Mouse (Mus musculus) hindbrain, embryonic 14.5 days (tissue): ENCODE measurements at regions not wholly inside any gene's neighbourhood (a gene's known extent, or its start where the extent isn't known, plus 50 kb on each side); places are given as distances from the start of the nearest gene placed in this dataset.

Experiments used
- ATAC-seq: fragments of 200-750 bp; cut with Nextera tagmentation; 2 replicates; pipeline ENCODE4 v1.8.0; 2017; ENCODE audit warnings: moderate number of reproducible peaks, mild to moderate bottlenecking, moderate TSS enrichment, moderate library complexity; ENCODE audit not compliant: low FRiP score
- DNase-seq: peaks from one replicate; pipeline ENCODE4 v3.0.0-alpha.2; 2015; ENCODE audit warnings: low spot score
- H3K27ac ChIP-seq: fragments of 300-500 bp; sonication (generic); 2 replicates; pipeline ENCODE4 v1.5.1; 2014; ENCODE audit warnings: mild to moderate bottlenecking, moderate library complexity
- H3K27me3 ChIP-seq: fragments of 300-500 bp; sonication (generic); 2 replicates; pipeline ENCODE4 v1.6.1; 2014; ENCODE audit warnings: mild to moderate bottlenecking, low read length, mixed read lengths; ENCODE audit not compliant: control insufficient read depth, insufficient read depth
- H3K36me3 ChIP-seq: fragments of 300-500 bp; sonication (generic); replicated peaks from 2 replicates; pipeline ENCODE4 v1.6.1; 2014; ENCODE audit not compliant: control insufficient read depth, insufficient read depth
- H3K4me1 ChIP-seq: fragments of 300-500 bp; sonication (generic); replicated peaks from 2 replicates; pipeline ENCODE4 v1.6.1; 2014; ENCODE audit warnings: antibody characterized with exemption, low read length, mixed read lengths; ENCODE audit not compliant: control insufficient read depth, insufficient read depth
- H3K4me2 ChIP-seq: fragments of 300-500 bp; sonication (generic); replicated peaks from 2 replicates; pipeline ENCODE4 v1.6.1; 2014; ENCODE audit warnings: mild to moderate bottlenecking, moderate library complexity
- H3K4me3 ChIP-seq: fragments of 300-500 bp; sonication (generic); replicated peaks from 2 replicates; pipeline ENCODE4 v1.5.1; 2014; ENCODE audit warnings: mild to moderate bottlenecking, low read length
- H3K9ac ChIP-seq: fragments of 300-500 bp; sonication (generic); 2 replicates; pipeline ENCODE4 v1.6.1; 2014
- H3K9me3 ChIP-seq: fragments of 300-500 bp; sonication (generic); 2 replicates; pipeline ENCODE4 v1.6.1; 2016; ENCODE audit warnings: low read length; ENCODE audit not compliant: control insufficient read depth
- WGBS: fragments of 180-500 bp; shearing (Covaris S2); extraction: QIAGEN DNeasy Blood & Tissue Kit; methylation state at CpG from one replicate; pipeline ENCODE4 v1.1.7; 2014; 5-methylcytosine and 5-hydroxymethylcytosine counted together

DNA sequence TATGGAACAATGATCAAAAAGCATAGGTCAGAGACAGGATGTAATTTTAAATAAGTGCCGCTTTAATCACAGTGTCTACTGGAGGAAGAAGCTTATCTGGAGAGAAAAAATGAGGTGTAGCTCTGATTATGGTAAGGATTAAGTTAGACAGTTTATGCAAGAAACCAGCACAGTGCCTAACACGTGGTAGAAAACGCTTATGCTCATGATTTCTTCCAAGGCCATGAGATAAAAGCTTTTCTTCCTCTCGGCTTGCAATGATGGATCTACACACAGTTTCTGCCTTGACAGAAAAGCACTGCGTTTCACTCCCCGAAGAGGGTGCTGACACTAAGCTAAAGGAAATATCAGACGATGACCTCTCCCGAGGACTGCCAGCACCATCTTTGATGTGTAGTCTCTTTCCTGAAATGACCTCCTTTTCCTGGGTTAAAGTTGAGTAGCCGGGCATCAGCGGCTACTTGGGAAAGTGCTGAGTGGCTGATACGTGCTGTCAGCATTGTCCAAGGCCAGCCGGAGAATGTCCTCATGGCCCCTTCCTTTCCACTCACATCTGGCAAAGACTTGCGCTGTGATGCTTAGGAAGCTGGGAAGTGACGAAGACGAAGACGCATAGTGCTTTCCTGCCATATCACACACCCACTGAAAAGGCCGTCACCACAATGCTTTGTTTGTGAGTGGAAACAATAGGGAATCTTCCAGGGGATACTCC, 72.0 kb downstream of the Hoxa1 start:
- Histone ChIP-seq H3K4me3 (no peak overlapping the region), H3K9ac (no peak overlapping the region), H3K27me3 (no peaks in the 10 kb centered on the region), H3K4me1 (no peaks in the 10 kb centered on the region), H3K36me3 (no peaks in the 10 kb centered on the region), H3K27ac (no peak overlapping the region), H3K4me2 (no peak overlapping the region), H3K9me3 (no peaks in the 10 kb centered on the region)
- DNase-seq = no peak
- WGBS = 78% methylated on average over 17 of the region's 17 CpGs
- no peak for ATAC-seq

DNA sequence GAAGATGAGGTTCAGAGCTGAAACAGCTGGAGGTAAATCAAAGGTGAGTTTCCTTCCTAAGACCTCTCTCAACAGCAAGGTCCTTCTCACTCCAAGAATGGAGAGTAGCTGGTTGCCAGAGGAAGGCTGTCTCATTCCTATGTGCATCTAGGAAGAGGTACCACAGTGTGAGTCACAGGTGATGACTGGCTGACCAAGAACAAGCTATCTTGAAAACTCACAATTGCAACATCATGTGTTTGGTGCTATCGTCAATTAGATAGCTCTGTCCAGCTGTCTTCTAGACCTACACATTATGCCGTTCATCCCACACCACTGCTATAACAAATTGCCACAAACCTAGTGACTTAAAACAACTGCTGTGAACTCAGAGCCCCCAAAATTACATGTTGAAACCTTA, 72.3 kb upstream of the Skap2 start:
- DNase-seq = no peak
- no peak for ATAC-seq
- no peaks in the 10 kb centered on the region for H3K27me3 ChIP-seq
- no peaks in the 10 kb centered on the region for H3K36me3 ChIP-seq
- H3K4me1 ChIP-seq = 0 out of 2 replicates have a peak, but pooled peaks cover 1% of the 10 kb centered on the region
- H3K27ac ChIP-seq = no peak overlapping the region
- H3K4me2 ChIP-seq = no peak overlapping the region
- H3K9ac ChIP-seq = no peak overlapping the region
- 91% methylated on average over 2 of the region's 2 CpGs for WGBS
- no peaks in the 10 kb centered on the region for H3K9me3 ChIP-seq
- no peak overlapping the region for H3K4me3 ChIP-seq

DNA sequence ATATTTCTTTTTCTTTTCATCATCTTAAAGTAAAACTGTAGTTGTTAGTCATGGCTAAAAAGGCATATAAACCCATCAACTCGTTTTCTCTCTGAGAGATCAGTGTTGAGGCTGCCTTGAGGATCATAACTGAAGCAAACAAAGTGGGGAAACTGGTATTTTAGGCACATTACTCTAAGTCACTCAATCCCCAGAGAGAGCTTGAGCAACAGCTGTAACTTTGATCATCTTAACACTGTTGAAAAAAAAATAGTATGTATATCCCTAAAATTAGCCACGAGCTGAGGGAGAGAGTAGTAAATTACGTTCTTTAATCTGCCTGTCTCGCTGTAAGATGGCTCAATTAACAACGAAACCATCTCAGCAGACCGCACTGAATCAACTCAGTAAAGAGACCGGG, 67.2 kb upstream of the Skap2 start:
- 31% methylated on average over 7 of the region's 7 CpGs for WGBS
- no peak for ATAC-seq
- H3K9ac ChIP-seq = no peak overlapping the region

DNA sequence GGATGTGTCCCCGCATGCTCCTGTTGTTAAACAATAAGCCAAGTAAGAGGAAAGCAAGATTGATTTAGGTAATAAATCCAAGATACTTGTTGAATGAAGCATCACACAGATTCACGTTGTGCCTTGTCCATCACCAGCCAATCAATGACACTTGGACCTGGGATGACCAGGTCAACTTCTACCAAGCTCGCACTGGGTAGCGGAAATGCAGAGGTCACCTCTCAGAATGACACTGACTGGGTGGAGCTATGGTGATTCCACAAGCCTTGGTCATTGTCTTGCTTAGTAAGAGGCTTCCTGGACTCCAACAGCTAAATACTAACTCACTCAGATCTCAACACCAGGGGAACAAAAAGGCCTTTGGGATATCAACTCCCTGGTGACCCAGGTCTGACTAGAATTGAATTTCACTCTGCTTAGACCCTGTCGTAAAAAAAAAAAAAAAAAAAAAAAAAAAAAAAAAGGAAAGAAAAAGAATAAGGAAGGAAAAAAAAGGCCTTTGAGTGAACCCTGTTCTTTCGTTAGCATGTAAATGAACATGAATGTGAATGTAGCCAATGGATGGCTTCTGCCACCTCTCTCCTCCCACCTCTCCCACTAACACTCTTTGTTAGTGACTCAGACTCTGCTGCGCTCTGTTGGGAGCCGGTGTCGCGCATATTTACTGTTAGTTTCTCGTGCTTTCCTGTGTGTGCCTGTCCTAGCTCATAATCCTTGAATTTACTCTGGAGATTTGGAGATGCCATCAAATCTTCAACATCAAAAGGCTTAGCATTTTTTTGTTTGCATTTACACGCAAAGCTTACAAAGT, 66.4 kb upstream of the Skap2 start:
- H3K9ac ChIP-seq = no peak overlapping the region
- DNase-seq (no peak), ATAC-seq (no peak)
- no peak overlapping the region for H3K4me3 ChIP-seq
- H3K9me3 ChIP-seq = no peaks in the 10 kb centered on the region
- no peaks in the 10 kb centered on the region for H3K36me3 ChIP-seq
- WGBS = 14% methylated on average over 12 of the region's 12 CpGs
- no peaks in the 10 kb centered on the region for H3K27me3 ChIP-seq
- H3K4me2 ChIP-seq = peak overlapping the region; percentile 36
- H3K4me1 ChIP-seq = peaks cover 4% of the 10 kb centered on the region; the same call in 1 of the 2 replicates
- H3K27ac ChIP-seq = no peak overlapping the region

More for the DNA sequence above, 67.2 kb upstream of the Skap2 start:
- Histone ChIP-seq H3K4me3 (no peak overlapping the region), H3K27ac (no peak overlapping the region), H3K36me3 (no peaks in the 10 kb centered on the region), H3K4me2 (peak overlapping the region; percentile 36; the same call in 1 of the 2 replicates), H3K9me3 (no peaks in the 10 kb centered on the region), H3K27me3 (no peaks in the 10 kb centered on the region), H3K4me1 (peaks cover 4% of the 10 kb centered on the region; the same call in 1 of the 2 replicates)
- DNase-seq = no peak

DNA sequence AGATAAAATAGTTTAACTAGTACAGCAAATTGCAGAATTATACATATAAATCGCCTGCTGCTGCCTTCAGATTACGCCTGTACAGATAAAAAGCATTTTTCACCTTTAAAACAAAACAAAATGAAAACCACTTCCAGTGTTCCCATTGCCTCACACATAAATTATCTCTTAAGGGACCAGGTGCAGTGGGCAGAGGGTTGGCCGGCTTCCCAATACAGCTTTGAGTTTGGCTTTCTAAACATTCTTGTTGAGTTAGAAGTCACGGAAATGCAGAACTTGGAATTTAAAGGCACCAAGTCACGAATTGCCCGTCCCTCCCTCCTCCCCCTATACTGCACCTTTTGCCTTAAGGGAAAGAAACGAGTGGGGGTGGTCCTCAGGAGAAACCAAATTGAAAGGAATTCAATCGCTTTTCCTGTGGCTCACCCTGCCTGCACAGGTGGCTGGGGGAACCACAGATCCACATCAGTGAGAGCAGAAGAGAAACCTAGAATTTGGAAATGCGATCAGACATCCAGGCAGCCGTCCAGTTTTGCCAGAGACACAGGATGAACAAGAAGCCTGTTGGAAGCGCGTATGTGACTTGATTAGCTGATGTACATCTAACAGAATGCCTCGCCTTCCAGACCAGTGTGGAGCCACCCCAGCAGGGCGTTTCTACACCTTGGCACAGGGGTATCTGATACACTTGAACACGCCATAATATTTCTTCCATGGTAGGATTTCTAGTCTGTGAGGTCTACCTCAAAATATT, 64.0 kb upstream of the Skap2 start:
- WGBS = 67% methylated on average over 15 of the region's 15 CpGs
- no peak for DNase-seq
- H3K9me3 ChIP-seq = no peaks in the 10 kb centered on the region
- no peak overlapping the region for H3K4me3 ChIP-seq
- no peak overlapping the region for H3K27ac ChIP-seq
- peaks cover 4% of the 10 kb centered on the region; the same call in 1 of the 2 replicates for H3K4me1 ChIP-seq
- H3K4me2 ChIP-seq = no peak overlapping the region
- H3K36me3 ChIP-seq = no peaks in the 10 kb centered on the region
- no peak overlapping the region for H3K9ac ChIP-seq
- no peaks in the 10 kb centered on the region for H3K27me3 ChIP-seq
- ATAC-seq = no peak

DNA sequence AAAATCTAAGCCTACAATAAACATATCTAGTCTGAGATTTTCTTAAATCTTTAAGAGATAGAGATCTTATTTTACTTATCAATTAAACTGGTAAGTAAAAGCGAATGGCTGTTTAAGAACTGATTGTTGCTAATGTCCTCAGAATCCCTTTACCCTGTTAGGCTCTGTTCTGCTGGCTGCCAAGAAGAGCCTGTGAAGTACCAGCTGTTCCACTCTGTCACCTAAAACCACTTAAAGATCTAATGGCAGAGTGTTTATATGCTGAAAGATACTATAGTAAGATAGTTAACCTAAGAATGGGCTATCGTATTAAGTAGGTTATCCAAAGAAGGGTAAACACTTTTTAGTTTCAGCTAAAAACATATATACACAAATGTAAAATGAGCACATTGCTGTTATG, 62.6 kb upstream of the Skap2 start:
- H3K36me3 ChIP-seq = no peaks in the 10 kb centered on the region
- DNase-seq = no peak
- H3K4me2 ChIP-seq = no peak overlapping the region
- H3K27me3 ChIP-seq = no peaks in the 10 kb centered on the region
- H3K4me1 ChIP-seq = peaks cover 4% of the 10 kb centered on the region; the same call in 1 of the 2 replicates
- WGBS = 94% methylated on average over 2 of the region's 2 CpGs
- no peak overlapping the region for H3K4me3 ChIP-seq
- no peak overlapping the region for H3K27ac ChIP-seq
- H3K9ac ChIP-seq = no peak overlapping the region
- ATAC-seq = no peak
- H3K9me3 ChIP-seq = no peaks in the 10 kb centered on the region

DNA sequence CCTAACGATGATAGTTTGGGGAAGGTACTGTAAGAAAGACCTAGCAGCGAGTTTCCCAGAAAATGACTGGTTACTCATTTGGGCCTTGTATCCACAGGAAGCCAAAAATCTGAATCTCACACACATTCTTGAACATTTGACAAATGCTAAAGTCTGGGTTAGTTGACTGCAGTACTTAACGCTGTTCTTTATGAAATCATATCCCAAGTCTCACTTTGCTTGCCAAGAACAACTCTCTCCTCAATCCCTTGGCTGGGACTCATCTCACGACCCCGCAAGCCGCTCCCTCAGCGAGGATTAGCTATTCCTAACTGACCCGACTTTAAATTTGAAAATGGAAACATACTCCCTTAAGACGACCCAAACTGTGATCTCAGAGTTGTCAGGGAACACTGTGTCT, 54.8 kb upstream of the Skap2 start:
- ATAC-seq (no peak), DNase-seq (no peak)
- WGBS = 83% methylated on average over 9 of the region's 9 CpGs
- no peak overlapping the region for H3K4me3 ChIP-seq
- H3K27me3 ChIP-seq = no peaks in the 10 kb centered on the region
- H3K36me3 ChIP-seq = no peaks in the 10 kb centered on the region
- H3K9me3 ChIP-seq = no peaks in the 10 kb centered on the region
- 0 out of 2 replicates have a peak, but pooled peaks cover 9% of the 10 kb centered on the region for H3K4me1 ChIP-seq
- H3K27ac ChIP-seq = no peak overlapping the region
- H3K9ac ChIP-seq = no peak overlapping the region
- H3K4me2 ChIP-seq = no peak overlapping the region

DNA sequence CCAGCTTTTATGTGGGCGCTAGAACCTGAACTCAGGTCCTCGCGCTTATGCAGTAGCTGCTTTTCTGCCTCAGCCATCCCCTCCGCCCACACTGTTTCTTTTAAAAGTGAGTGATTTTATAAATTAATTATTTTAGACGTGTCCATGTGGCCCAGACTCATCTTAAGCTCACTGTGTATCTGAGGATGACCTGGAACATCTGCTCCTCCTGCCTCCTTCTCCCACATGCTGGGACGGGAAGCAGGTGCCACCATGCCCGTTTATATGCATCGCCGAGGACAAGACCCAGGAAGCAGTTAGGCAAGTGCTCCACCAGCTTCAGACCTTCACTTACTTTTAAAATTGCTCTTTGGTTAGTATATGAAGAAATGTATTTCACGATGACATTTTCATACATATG, 53.3 kb upstream of the Skap2 start:
- H3K4me2 ChIP-seq = no peak overlapping the region
- H3K36me3 ChIP-seq = no peaks in the 10 kb centered on the region
- 84% methylated on average over 10 of the region's 10 CpGs for WGBS
- H3K4me3 ChIP-seq = no peak overlapping the region
- H3K27ac ChIP-seq = no peak overlapping the region
- no peak for DNase-seq
- H3K9me3 ChIP-seq = no peaks in the 10 kb centered on the region
- no peak overlapping the region for H3K9ac ChIP-seq
- no peak for ATAC-seq
- H3K4me1 ChIP-seq = 0 out of 2 replicates have a peak, but pooled peaks cover 9% of the 10 kb centered on the region
- no peaks in the 10 kb centered on the region for H3K27me3 ChIP-seq
